Mouse (Mus musculus): ENCODE data around the gene Dnah5. TPM values are rescaled to one million over a fixed set of nuclear protein-coding genes. Genes with fewer than 3 reads are reported as not detected.

Gene Dnah5
- polyA plus RNA-seq (2015; fragmentation: Nextera tagmentation; extraction: Ambion mirVana) = 0.14 TPM in 2 replicates

- H3K9me3 ChIP-seq = no peaks in the 10 kb centered on the region
- H3K27ac ChIP-seq (replicated peaks) = no peak within 1 kb of the TSS
- no peaks in the 10 kb centered on the region for H3K4me1 ChIP-seq (replicated peaks)
- 0 out of 2 replicates have a peak, but pooled peaks cover 14% of the 10 kb centered on the region for H3K27me3 ChIP-seq
- H3K4me2 ChIP-seq = no peak within 1 kb of the TSS
- no peak for ATAC-seq (ENCODE audit: low FRiP score, low read depth)
- no peak within 1 kb of the TSS for H3K4me3 ChIP-seq
- no peaks in the 10 kb centered on the region for H3K36me3 ChIP-seq
- WGBS = 46% methylated on average over 20 of the region's 20 CpGs
- H3K9ac ChIP-seq = no peak within 1 kb of the TSS
Measured at GRCm38 (mm10) chr15:28203111-28204075, at the start of gene Dnah5. Dnah5 (plus strand) TSS chr15:28203752.

DNA sequence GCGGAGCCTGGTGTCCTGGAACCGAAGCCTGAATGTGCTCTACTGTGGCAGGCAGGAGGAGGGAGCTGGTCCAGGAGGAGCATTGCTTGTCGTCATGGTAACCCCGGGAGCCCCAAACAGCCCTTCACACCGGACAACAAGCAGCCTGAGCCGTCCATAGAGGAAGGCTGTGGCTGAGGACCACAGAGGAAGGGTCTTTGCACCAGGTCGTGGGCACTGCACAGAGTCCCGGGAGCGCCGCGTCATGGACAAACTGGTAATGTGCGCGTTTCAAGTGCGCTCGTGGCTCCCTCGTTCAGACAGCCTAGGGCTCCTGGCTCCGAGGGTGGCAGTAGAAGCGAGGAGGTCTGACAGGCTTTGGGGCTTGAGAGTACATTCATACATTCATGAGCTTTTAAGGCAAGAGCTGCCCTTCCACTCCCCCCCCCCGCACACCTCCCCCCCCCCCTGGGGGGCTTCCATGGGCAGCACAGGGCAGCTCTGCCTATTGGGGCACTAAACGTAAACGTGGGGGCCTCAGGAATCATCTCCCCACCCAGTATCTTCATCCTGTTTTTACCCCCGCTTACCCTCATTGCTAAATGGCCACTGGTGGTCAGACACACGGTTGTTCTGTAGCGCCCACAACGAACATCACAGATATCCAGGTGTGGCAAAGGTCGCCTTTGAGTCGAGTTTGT, 48.6 kb upstream of the Dnah5 start:
- Histone ChIP-seq H3K36me3 (no peaks in the 10 kb centered on the region), H3K4me3 (peak overlapping the region; percentile 39), H3K4me1 (replicated peaks) (peaks cover 22% of the 10 kb centered on the region), H3K4me2 (peak overlapping the region; percentile 88), H3K9me3 (no peaks in the 10 kb centered on the region), H3K9ac (peak overlapping the region; percentile 34; the same call in 1 of the 2 replicates), H3K27me3 (no peaks in the 10 kb centered on the region), H3K27ac (replicated peaks) (no peak overlapping the region)
- WGBS = 6% methylated on average over 27 of the region's 27 CpGs
- peak; percentile 90 for ATAC-seq (ENCODE audit: low FRiP score, low read depth)

- 2% methylated on average over 19 of the region's 19 CpGs for WGBS
- peak overlapping the region; percentile 60 for H3K4me2 ChIP-seq
- H3K27ac ChIP-seq (replicated peaks) = no peak overlapping the region
- no peaks in the 10 kb centered on the region for H3K9me3 ChIP-seq
- H3K9ac ChIP-seq = peak overlapping the region; percentile 32
- ATAC-seq (ENCODE audit: low FRiP score, low read depth) = peak; percentile 53; the same call in 1 of the 2 replicates
- H3K4me1 ChIP-seq (replicated peaks) = peaks cover 22% of the 10 kb centered on the region
- peak overlapping the region; percentile 34 for H3K4me3 ChIP-seq
- H3K36me3 ChIP-seq = no peaks in the 10 kb centered on the region
- no peaks in the 10 kb centered on the region for H3K27me3 ChIP-seq
Measured at GRCm38 (mm10) chr15:28158771-28159489, 44.6 kb upstream of the Dnah5 start.

DNA sequence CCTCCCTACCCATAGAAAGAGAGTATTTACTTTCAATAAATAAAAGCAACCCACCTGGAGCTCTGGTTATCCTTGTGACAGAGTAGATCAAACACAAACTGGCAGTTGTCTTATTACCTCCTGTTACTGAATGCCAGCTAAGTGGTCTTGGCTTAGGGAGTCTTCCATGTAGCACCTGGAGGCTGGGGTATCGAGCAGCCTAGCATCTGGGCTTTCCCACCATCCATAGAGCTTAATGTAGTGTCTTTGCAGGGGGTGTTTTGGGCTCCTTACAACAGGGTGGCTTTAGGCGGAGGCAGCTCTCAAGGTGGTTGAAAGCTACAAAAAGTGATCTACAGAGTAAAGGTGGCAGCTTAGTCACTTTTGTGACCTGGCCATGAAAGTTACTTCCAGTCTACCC, 41.3 kb upstream of the Dnah5 start:
- no peak overlapping the region for H3K27ac ChIP-seq (replicated peaks)
- peaks cover 9% of the 10 kb centered on the region for H3K4me1 ChIP-seq (replicated peaks)
- no peak overlapping the region for H3K4me2 ChIP-seq
- H3K9me3 ChIP-seq = no peaks in the 10 kb centered on the region
- 96% methylated on average over 2 of the region's 2 CpGs for WGBS
- no peak for ATAC-seq (ENCODE audit: low FRiP score, low read depth)
- H3K27me3 ChIP-seq = no peaks in the 10 kb centered on the region
- no peak overlapping the region for H3K9ac ChIP-seq
- no peaks in the 10 kb centered on the region for H3K36me3 ChIP-seq
- no peak overlapping the region for H3K4me3 ChIP-seq

DNA sequence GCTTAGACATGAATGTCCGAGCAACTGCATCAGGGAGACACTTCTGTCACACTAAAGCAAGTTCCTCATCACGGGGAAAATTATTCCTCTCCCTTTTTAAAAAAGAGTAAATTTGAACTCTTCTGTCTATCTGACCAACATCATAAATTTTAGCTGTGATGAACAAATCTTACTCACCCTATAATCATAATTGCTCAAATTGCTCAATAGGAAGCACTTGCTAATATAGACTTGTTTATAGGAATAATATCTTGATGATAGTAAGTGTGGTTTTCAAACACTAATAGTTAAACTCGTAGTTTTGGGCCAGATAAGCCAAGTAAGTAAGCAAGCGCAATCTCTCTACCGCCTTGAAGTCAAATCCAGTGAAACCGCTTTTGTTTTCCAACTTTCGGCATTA, 38.3 kb upstream of the Dnah5 start:
- no peaks in the 10 kb centered on the region for H3K27me3 ChIP-seq
- H3K27ac ChIP-seq (replicated peaks) = no peak overlapping the region
- ATAC-seq (ENCODE audit: low FRiP score, low read depth) = no peak
- H3K4me1 ChIP-seq (replicated peaks) = no peaks in the 10 kb centered on the region
- 91% methylated on average over 7 of the region's 7 CpGs for WGBS
- H3K9me3 ChIP-seq = no peaks in the 10 kb centered on the region
- H3K4me2 ChIP-seq = no peak overlapping the region
- H3K4me3 ChIP-seq = no peak overlapping the region
- H3K9ac ChIP-seq = no peak overlapping the region
- no peaks in the 10 kb centered on the region for H3K36me3 ChIP-seq

- Histone ChIP-seq H3K36me3 (no peaks in the 10 kb centered on the region), H3K9ac (no peak overlapping the region), H3K4me2 (no peak overlapping the region), H3K27me3 (no peaks in the 10 kb centered on the region), H3K4me3 (no peak overlapping the region), H3K27ac (replicated peaks) (no peak overlapping the region), H3K9me3 (no peaks in the 10 kb centered on the region), H3K4me1 (replicated peaks) (no peaks in the 10 kb centered on the region)
- 91% methylated on average over 6 of the region's 6 CpGs for WGBS
- ATAC-seq (ENCODE audit: low FRiP score, low read depth) = no peak
Measured at GRCm38 (mm10) chr15:28166090-28166489, 37.5 kb upstream of the Dnah5 start.

- H3K27me3 ChIP-seq = no peaks in the 10 kb centered on the region; the same call in 1 of the 2 replicates
- 0 out of 2 replicates have a peak, but pooled peaks cover 6% of the 10 kb centered on the region for H3K4me1 ChIP-seq (replicated peaks)
- no peaks in the 10 kb centered on the region for H3K36me3 ChIP-seq
- no peaks in the 10 kb centered on the region for H3K9me3 ChIP-seq
- no peak overlapping the region for H3K4me2 ChIP-seq
- H3K27ac ChIP-seq (replicated peaks) = no peak overlapping the region
- no peak overlapping the region for H3K4me3 ChIP-seq
- no peak overlapping the region for H3K9ac ChIP-seq
- 91% methylated on average over 11 of the region's 11 CpGs for WGBS
- no peak for ATAC-seq (ENCODE audit: low FRiP score, low read depth)
Measured at GRCm38 (mm10) chr15:28178951-28179350, 24.6 kb upstream of the Dnah5 start.

- Histone ChIP-seq H3K27me3 (no peaks in the 10 kb centered on the region; the same call in 1 of the 2 replicates), H3K9ac (no peak overlapping the region), H3K9me3 (no peaks in the 10 kb centered on the region), H3K4me2 (no peak overlapping the region), H3K4me1 (replicated peaks) (0 out of 2 replicates have a peak, but pooled peaks cover 6% of the 10 kb centered on the region), H3K27ac (replicated peaks) (no peak overlapping the region), H3K4me3 (no peak overlapping the region), H3K36me3 (no peaks in the 10 kb centered on the region)
- ATAC-seq (ENCODE audit: low FRiP score, low read depth) = no peak
- WGBS = 92% methylated on average over 6 of the region's 6 CpGs
Measured at GRCm38 (mm10) chr15:28179556-28179955, 24.0 kb upstream of the Dnah5 start.

- H3K9ac ChIP-seq = peak overlapping the region; percentile 33
- H3K27me3 ChIP-seq = no peaks in the 10 kb centered on the region; the same call in 1 of the 2 replicates
- no peak overlapping the region for H3K27ac ChIP-seq (replicated peaks)
- WGBS = 6% methylated on average over 10 of the region's 10 CpGs
- H3K9me3 ChIP-seq = no peaks in the 10 kb centered on the region
- H3K4me2 ChIP-seq = peak overlapping the region; percentile 90
- H3K4me1 ChIP-seq (replicated peaks) = 0 out of 2 replicates have a peak, but pooled peaks cover 6% of the 10 kb centered on the region
- ATAC-seq (ENCODE audit: low FRiP score, low read depth) = peak; percentile 85
- no peaks in the 10 kb centered on the region for H3K36me3 ChIP-seq
- peak overlapping the region; percentile 46 for H3K4me3 ChIP-seq
Measured at GRCm38 (mm10) chr15:28181862-28182261, 21.7 kb upstream of the Dnah5 start.

DNA sequence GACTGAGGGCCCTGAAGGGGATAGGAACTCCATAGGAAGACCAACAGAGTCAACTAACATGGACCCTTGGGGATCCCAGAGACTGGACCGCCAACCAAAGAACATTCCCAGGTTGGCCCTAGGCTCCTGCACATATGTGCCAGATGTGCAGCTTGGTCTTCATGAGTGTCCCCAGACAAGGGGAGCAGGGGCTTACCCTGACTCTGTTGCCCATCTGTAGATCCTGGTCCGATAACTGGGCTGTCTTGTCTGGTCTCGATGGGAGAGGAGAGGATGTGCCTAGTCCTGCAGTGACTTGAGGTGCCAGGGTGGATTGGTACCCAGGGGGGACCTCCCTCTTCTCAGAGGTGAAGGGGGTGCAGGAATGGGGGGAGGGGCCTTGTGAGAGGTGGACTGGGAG, 21.0 kb upstream of the Dnah5 start:
- H3K27me3 ChIP-seq = no peaks in the 10 kb centered on the region; the same call in 1 of the 2 replicates
- H3K4me3 ChIP-seq = no peak overlapping the region
- H3K4me2 ChIP-seq = no peak overlapping the region
- no peaks in the 10 kb centered on the region for H3K36me3 ChIP-seq
- H3K27ac ChIP-seq (replicated peaks) = no peak overlapping the region
- peak; percentile 37; the same call in 1 of the 2 replicates for ATAC-seq (ENCODE audit: low FRiP score, low read depth)
- no peaks in the 10 kb centered on the region for H3K9me3 ChIP-seq
- no peak overlapping the region for H3K9ac ChIP-seq
- 65% methylated on average over 3 of the region's 3 CpGs for WGBS
- H3K4me1 ChIP-seq (replicated peaks) = 0 out of 2 replicates have a peak, but pooled peaks cover 6% of the 10 kb centered on the region

DNA sequence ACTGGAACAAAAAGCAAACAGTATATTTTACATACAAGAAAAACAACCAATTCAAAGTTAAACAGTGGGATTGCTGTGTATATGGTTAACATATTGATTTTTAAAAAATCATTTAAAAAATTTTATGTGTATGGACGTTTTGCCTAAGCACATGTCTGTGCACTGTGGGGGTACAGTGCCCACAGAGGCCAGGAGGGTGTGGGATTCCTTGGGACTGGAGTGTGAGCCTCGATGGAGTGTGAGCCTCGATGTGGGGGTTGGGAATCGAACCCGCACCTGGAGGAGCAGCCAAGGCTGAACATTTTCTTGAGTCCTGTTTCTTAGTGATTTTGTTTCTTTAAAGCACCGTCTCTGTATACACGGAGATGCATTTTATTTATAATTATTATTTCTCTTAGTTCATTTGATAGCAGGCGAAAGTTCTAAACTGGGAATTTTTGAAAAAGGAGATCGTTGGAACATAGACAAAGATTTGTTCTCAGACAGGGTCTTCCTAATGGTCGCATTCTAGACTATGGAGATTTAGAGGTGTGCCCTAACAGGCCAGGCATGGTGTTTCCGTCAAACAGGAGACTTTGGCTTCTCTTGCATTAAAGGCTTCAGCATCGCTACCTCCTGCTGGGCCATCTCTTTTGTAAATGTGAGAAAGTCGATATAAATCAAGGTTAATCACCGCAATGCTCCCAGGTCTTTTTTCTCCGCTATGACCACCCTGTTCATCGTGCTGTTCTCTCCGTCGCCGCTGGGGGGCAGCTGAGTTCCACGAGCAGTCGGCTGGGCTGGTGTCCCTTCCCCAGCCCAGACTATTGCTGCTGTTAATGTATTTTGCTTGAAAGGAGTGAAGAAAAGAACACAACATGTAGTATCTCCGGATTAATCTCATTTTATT, 15.8 kb upstream of the Dnah5 start:
- 23% methylated on average over 22 of the region's 22 CpGs for WGBS
- Histone ChIP-seq H3K36me3 (no peaks in the 10 kb centered on the region), H3K9ac (no peak overlapping the region), H3K4me3 (no peak overlapping the region), H3K27me3 (no peaks in the 10 kb centered on the region; the same call in 1 of the 2 replicates), H3K27ac (replicated peaks) (no peak overlapping the region; the same call in 1 of the 2 replicates), H3K9me3 (no peaks in the 10 kb centered on the region), H3K4me2 (peak overlapping the region; percentile 45), H3K4me1 (replicated peaks) (no peaks in the 10 kb centered on the region)
- ATAC-seq (ENCODE audit: low FRiP score, low read depth) = peak; percentile 87

All from hindbrain, embryonic 15.5 days (tissue).